Mouse (Mus musculus): ENCODE measurements around the gene Dek. TPM values are rescaled to one million over a fixed set of nuclear protein-coding genes. Genes with fewer than 3 reads are reported as not detected.
A peak's percentile ranks its signal among the peaks of the same experiment; 100 is the strongest.

Gene Dek
- 100 to 1,000 TPM in 15 of 26 experiments, 10 to 100 TPM in 11; 49.4 to 191 (median 109) TPM for total RNA-seq (2018; cell fraction: chromatin; rRNA removed)
- total RNA-seq (2018; cell fraction: cytosol; rRNA removed) = 100 to 1,000 TPM in 23 of 26 experiments, 10 to 100 TPM in 3; 82.4 to 145 (median 115) TPM
- total RNA-seq (2018; cell fraction: nucleus; rRNA removed) = 100 to 1,000 TPM in 16 of 26 experiments, 10 to 100 TPM in 10; 57.8 to 176 (median 116) TPM
- 137 to 145 TPM (median 138 TPM) in 3 replicates for polyA plus RNA-seq (2018)

GRCm38 (mm10) chr13:47105711-47106579, at the start of gene Dek:
Gene Dek, minus strand, starts transcription at chr13:47106201.
- WGBS (ENCODE audit: missing documents) = under 1% methylated on average over 103 of the region's 129 CpGs

GRCm38 (mm10) chr13:47154866-47155265, 48.9 kb upstream of the Dek start:
- no peak overlapping the region for H3K27ac ChIP-seq
- 96% methylated on average over 4 of the region's 4 CpGs for WGBS (ENCODE audit: missing documents)
- H3K36me3 ChIP-seq (ENCODE audit: inconsistent target) = no peaks in the 10 kb centered on the region
- H3K79me2 ChIP-seq (ENCODE audit: inconsistent target) = no peaks in the 10 kb centered on the region
- H3K4me3 ChIP-seq (ENCODE audit: inconsistent target) = no peak overlapping the region

More at GRCm38 (mm10) chr13:47105711-47106579, at the start of gene Dek:
- H3K27ac ChIP-seq = peak within 1 kb of the TSS; percentile 85
- H3K79me2 ChIP-seq (ENCODE audit: inconsistent target) = peaks cover 40% of the 10 kb centered on the region
- peak within 1 kb of the TSS; percentile 79 for H3K4me3 ChIP-seq (ENCODE audit: inconsistent target)
- peaks cover 4% of the 10 kb centered on the region; the same call in 1 of the 2 replicates for H3K36me3 ChIP-seq (ENCODE audit: inconsistent target)

GRCm38 (mm10) chr13:47153206-47153605, 47.2 kb upstream of the Dek start:
- Histone ChIP-seq H3K36me3 (ENCODE audit: inconsistent target) (no peaks in the 10 kb centered on the region), H3K79me2 (ENCODE audit: inconsistent target) (no peaks in the 10 kb centered on the region), H3K27ac (no peak overlapping the region), H3K4me3 (ENCODE audit: inconsistent target) (no peak overlapping the region)
- 92% methylated on average over 5 of the region's 5 CpGs for WGBS (ENCODE audit: missing documents)

GRCm38 (mm10) chr13:47152390-47152789, 46.4 kb upstream of the Dek start:
- WGBS (ENCODE audit: missing documents) = 40% methylated on average over 7 of the region's 7 CpGs
- H3K4me3 ChIP-seq (ENCODE audit: inconsistent target) = no peak overlapping the region
- H3K27ac ChIP-seq = no peak overlapping the region
- H3K79me2 ChIP-seq (ENCODE audit: inconsistent target) = no peaks in the 10 kb centered on the region
- no peaks in the 10 kb centered on the region for H3K36me3 ChIP-seq (ENCODE audit: inconsistent target)

- H3K27ac ChIP-seq = 0 out of 2 replicates have a peak overlapping the region, but pooled peaks have one; percentile 13
- H3K36me3 ChIP-seq (ENCODE audit: inconsistent target) = no peaks in the 10 kb centered on the region
- H3K79me2 ChIP-seq (ENCODE audit: inconsistent target) = no peaks in the 10 kb centered on the region
- whole genome bisulfite sequencing (ENCODE audit: missing documents) = 37% methylated on average over 14 of the region's 14 CpGs
- no peak overlapping the region for H3K4me3 ChIP-seq (ENCODE audit: inconsistent target)
Measured at GRCm38 (mm10) chr13:47151060-47151459, 45.1 kb upstream of the Dek start.

- Histone ChIP-seq H3K4me3 (ENCODE audit: inconsistent target) (no peak overlapping the region), H3K79me2 (ENCODE audit: inconsistent target) (no peaks in the 10 kb centered on the region), H3K27ac (no peak overlapping the region), H3K36me3 (ENCODE audit: inconsistent target) (no peaks in the 10 kb centered on the region)
- 98% methylated on average over 10 of the region's 10 CpGs for WGBS (ENCODE audit: missing documents)
Measured at GRCm38 (mm10) chr13:47149993-47150392, 44.0 kb upstream of the Dek start.

GRCm38 (mm10) chr13:47148573-47148972, 42.6 kb upstream of the Dek start:
- Histone ChIP-seq H3K36me3 (ENCODE audit: inconsistent target) (no peaks in the 10 kb centered on the region), H3K79me2 (ENCODE audit: inconsistent target) (no peaks in the 10 kb centered on the region), H3K27ac (no peak overlapping the region), H3K4me3 (ENCODE audit: inconsistent target) (no peak overlapping the region)
- WGBS (ENCODE audit: missing documents) = 86% methylated on average over 11 of the region's 11 CpGs

- Histone ChIP-seq H3K27ac (no peak overlapping the region), H3K36me3 (ENCODE audit: inconsistent target) (no peaks in the 10 kb centered on the region), H3K4me3 (ENCODE audit: inconsistent target) (no peak overlapping the region), H3K79me2 (ENCODE audit: inconsistent target) (no peaks in the 10 kb centered on the region)
- 92% methylated on average over 7 of the region's 7 CpGs for WGBS (ENCODE audit: missing documents)
Measured at GRCm38 (mm10) chr13:47146388-47146787, 40.4 kb upstream of the Dek start.

GRCm38 (mm10) chr13:47145939-47146338, 39.9 kb upstream of the Dek start:
- no peak overlapping the region for H3K27ac ChIP-seq
- H3K36me3 ChIP-seq (ENCODE audit: inconsistent target) = no peaks in the 10 kb centered on the region
- no peak overlapping the region for H3K4me3 ChIP-seq (ENCODE audit: inconsistent target)
- 96% methylated on average over 9 of the region's 9 CpGs for WGBS (ENCODE audit: missing documents)
- H3K79me2 ChIP-seq (ENCODE audit: inconsistent target) = no peaks in the 10 kb centered on the region

GRCm38 (mm10) chr13:47142764-47143163, 36.8 kb upstream of the Dek start:
- Histone ChIP-seq H3K36me3 (ENCODE audit: inconsistent target) (no peaks in the 10 kb centered on the region), H3K27ac (no peak overlapping the region), H3K79me2 (ENCODE audit: inconsistent target) (no peaks in the 10 kb centered on the region), H3K4me3 (ENCODE audit: inconsistent target) (no peak overlapping the region)
- 88% methylated on average over 6 of the region's 6 CpGs for WGBS (ENCODE audit: missing documents)

GRCm38 (mm10) chr13:47135741-47136140, 29.7 kb upstream of the Dek start:
- H3K27ac ChIP-seq = no peak overlapping the region
- WGBS (ENCODE audit: missing documents) = 95% methylated on average over 7 of the region's 7 CpGs
- no peaks in the 10 kb centered on the region for H3K36me3 ChIP-seq (ENCODE audit: inconsistent target)
- no peaks in the 10 kb centered on the region for H3K79me2 ChIP-seq (ENCODE audit: inconsistent target)
- H3K4me3 ChIP-seq (ENCODE audit: inconsistent target) = no peak overlapping the region

- no peak overlapping the region for H3K27ac ChIP-seq
- no peaks in the 10 kb centered on the region for H3K36me3 ChIP-seq (ENCODE audit: inconsistent target)
- WGBS (ENCODE audit: missing documents) = 92% methylated on average over 7 of the region's 7 CpGs
- H3K79me2 ChIP-seq (ENCODE audit: inconsistent target) = no peaks in the 10 kb centered on the region
- no peak overlapping the region for H3K4me3 ChIP-seq (ENCODE audit: inconsistent target)
Measured at GRCm38 (mm10) chr13:47134836-47135235, 28.8 kb upstream of the Dek start.

- H3K36me3 ChIP-seq (ENCODE audit: inconsistent target) = no peaks in the 10 kb centered on the region
- WGBS (ENCODE audit: missing documents) = 93% methylated on average over 8 of the region's 8 CpGs
- H3K79me2 ChIP-seq (ENCODE audit: inconsistent target) = no peaks in the 10 kb centered on the region
- no peak overlapping the region for H3K27ac ChIP-seq
- no peak overlapping the region for H3K4me3 ChIP-seq (ENCODE audit: inconsistent target)
Measured at GRCm38 (mm10) chr13:47133058-47133457, 27.1 kb upstream of the Dek start.

- Histone ChIP-seq H3K4me3 (ENCODE audit: inconsistent target) (no peak overlapping the region), H3K27ac (no peak overlapping the region), H3K79me2 (ENCODE audit: inconsistent target) (no peaks in the 10 kb centered on the region), H3K36me3 (ENCODE audit: inconsistent target) (no peaks in the 10 kb centered on the region)
- WGBS (ENCODE audit: missing documents) = 95% methylated on average over 3 of the region's 4 CpGs
Measured at GRCm38 (mm10) chr13:47129090-47129489, 23.1 kb upstream of the Dek start.

- no peak overlapping the region for H3K27ac ChIP-seq
- whole genome bisulfite sequencing (ENCODE audit: missing documents) = 92% methylated on average over 5 of the region's 5 CpGs
- H3K4me3 ChIP-seq (ENCODE audit: inconsistent target) = no peak overlapping the region
- H3K79me2 ChIP-seq (ENCODE audit: inconsistent target) = no peaks in the 10 kb centered on the region
- H3K36me3 ChIP-seq (ENCODE audit: inconsistent target) = no peaks in the 10 kb centered on the region
Measured at GRCm38 (mm10) chr13:47125595-47125994, 19.6 kb upstream of the Dek start.
